Mouse (Mus musculus) lung, postnatal 0 days (tissue): Measurements from ENCODE around the gene Vps13c. TPM values are rescaled to one million over a fixed set of nuclear protein-coding genes. Genes with fewer than 3 reads are reported as not detected.

Experiments used
- ATAC-seq: fragments of 200-750 bp; cut with Nextera tagmentation; 2 replicates; pipeline ENCODE4 v1.8.0; 2017; ENCODE audit warnings: moderate library complexity
- DNase-seq: peaks from one replicate; pipeline ENCODE4 v3.0.0-alpha.2; 2016; ENCODE audit warnings: low spot score
- H3K27ac ChIP-seq: fragments of 300-500 bp; sonication (generic); 2 replicates; pipeline ENCODE4 v1.5.1; 2014; ENCODE audit warnings: antibody characterized with exemption, mild to moderate bottlenecking, low read length, mixed read lengths
- H3K27me3 ChIP-seq: fragments of 300-500 bp; sonication (generic); replicated peaks from 2 replicates; pipeline ENCODE4 v1.6.1; 2014; ENCODE audit warnings: low read length, mixed read lengths; ENCODE audit not compliant: insufficient read depth
- H3K36me3 ChIP-seq: fragments of 300-500 bp; sonication (generic); 2 replicates; pipeline ENCODE4 v1.6.1; 2014; ENCODE audit warnings: low read length, mixed read lengths; ENCODE audit not compliant: insufficient read depth
- H3K4me1 ChIP-seq: fragments of 300-500 bp; sonication (generic); 2 replicates; pipeline ENCODE4 v1.6.1; 2014; ENCODE audit warnings: antibody characterized with exemption, low read depth, low read length, mixed read lengths; ENCODE audit not compliant: insufficient read depth
- H3K4me2 ChIP-seq: fragments of 300-500 bp; sonication (generic); replicated peaks from 2 replicates; pipeline ENCODE4 v1.6.1; 2014; ENCODE audit warnings: low read depth, mild to moderate bottlenecking, low read length, moderate library complexity, mixed read lengths
- H3K4me3 ChIP-seq: fragments of 300-500 bp; sonication (generic); 2 replicates; pipeline ENCODE4 v1.5.1; 2014; ENCODE audit warnings: low read depth, low read length
- H3K9ac ChIP-seq: fragments of 300-500 bp; sonication (generic); replicated peaks from 2 replicates; pipeline ENCODE4 v1.6.1; 2014; ENCODE audit warnings: low read depth, mild to moderate bottlenecking
- H3K9me3 ChIP-seq: fragments of 300-500 bp; sonication (generic); 2 replicates; pipeline ENCODE4 v1.6.1; 2016; ENCODE audit warnings: low read length, mixed read lengths
- CTCF ChIP-seq: IDR thresholded peaks from 2 replicates; pipeline ENCODE4 v1.5.1; 2016; ENCODE audit warnings: antibody characterized with exemption, mild to moderate bottlenecking
- EP300 ChIP-seq: IDR thresholded peaks from 2 replicates; pipeline ENCODE4 v1.6.1; 2016; ENCODE audit warnings: antibody characterized with exemption, mild to moderate bottlenecking, control low read depth
- WGBS: fragments of 180-500 bp; shearing (Covaris S2); extraction: QIAGEN DNeasy Blood & Tissue Kit; methylation state at CpG from one replicate; pipeline ENCODE4 v1.1.7; 2014; 5-methylcytosine and 5-hydroxymethylcytosine counted together
- polyA plus RNA-seq: library from polyadenylated mRNA; unstranded; fragments of >200 nt; fragmentation: Nextera tagmentation; extraction: Ambion mirVana; gene quantifications from 2 replicates; pipeline ENCODE4 v1.2.1, GENCODE M21; 2015

Vps13c gene
- polyA plus RNA-seq, 1 experiment from 2014 or later = 6.9 TPM

GRCm38 (mm10) chr9:67849846-67850245 is 9.7 kb downstream of the Vps13c start:
- H3K9me3 ChIP-seq = no peaks in the 10 kb centered on the region
- peaks cover 9% of the 10 kb centered on the region for H3K4me1 ChIP-seq
- H3K27ac ChIP-seq = no peak overlapping the region
- DNase-seq (no peak), ATAC-seq (no peak)
- H3K4me3 ChIP-seq = no peak overlapping the region
- H3K9ac ChIP-seq = no peak overlapping the region
- H3K36me3 ChIP-seq = 0 out of 2 replicates have a peak, but pooled peaks cover 3% of the 10 kb centered on the region
- 79% methylated on average over 3 of the region's 3 CpGs for WGBS
- TF ChIP-seq CTCF (no peak), EP300 (no peak)
- no peaks in the 10 kb centered on the region for H3K27me3 ChIP-seq
- H3K4me2 ChIP-seq = no peak overlapping the region

- Histone ChIP-seq H3K9me3 (no peaks in the 10 kb centered on the region), H3K27me3 (no peaks in the 10 kb centered on the region), H3K27ac (no peak overlapping the region), H3K4me2 (no peak overlapping the region), H3K9ac (no peak overlapping the region), H3K36me3 (0 out of 2 replicates have a peak, but pooled peaks cover 3% of the 10 kb centered on the region), H3K4me3 (no peak overlapping the region), H3K4me1 (peaks cover 3% of the 10 kb centered on the region; the same call in 1 of the 2 replicates)
- DNase-seq = no peak
- ATAC-seq = no peak
- 75% methylated on average over 4 of the region's 4 CpGs for WGBS
- TF ChIP-seq CTCF (peak; percentile 61), EP300 (no peak)
Observed at GRCm38 (mm10) chr9:67851150-67851549, 11.0 kb downstream of the Vps13c start.

GRCm38 (mm10) chr9:67860273-67860672 is 20.1 kb downstream of the Vps13c start:
- Histone ChIP-seq H3K27ac (no peak overlapping the region), H3K4me2 (no peak overlapping the region), H3K36me3 (no peaks in the 10 kb centered on the region), H3K9me3 (no peaks in the 10 kb centered on the region), H3K9ac (no peak overlapping the region), H3K4me3 (no peak overlapping the region), H3K27me3 (no peaks in the 10 kb centered on the region), H3K4me1 (no peaks in the 10 kb centered on the region)
- DNase-seq (no peak), ATAC-seq (no peak)
- WGBS = 70% methylated on average over 2 of the region's 2 CpGs
- TF ChIP-seq CTCF (no peak), EP300 (no peak)

GRCm38 (mm10) chr9:67863332-67863731 is 23.1 kb downstream of the Vps13c start:
- Histone ChIP-seq H3K9me3 (no peaks in the 10 kb centered on the region), H3K36me3 (no peaks in the 10 kb centered on the region), H3K9ac (no peak overlapping the region), H3K4me2 (no peak overlapping the region), H3K27ac (no peak overlapping the region), H3K27me3 (no peaks in the 10 kb centered on the region), H3K4me1 (no peaks in the 10 kb centered on the region), H3K4me3 (no peak overlapping the region)
- no peak for DNase-seq
- no peak for ATAC-seq
- TF ChIP-seq CTCF (no peak), EP300 (no peak)
- 90% methylated on average over 5 of the region's 5 CpGs for WGBS

- Histone ChIP-seq H3K9me3 (no peaks in the 10 kb centered on the region), H3K9ac (no peak overlapping the region), H3K4me2 (no peak overlapping the region), H3K4me1 (no peaks in the 10 kb centered on the region), H3K36me3 (no peaks in the 10 kb centered on the region), H3K27me3 (no peaks in the 10 kb centered on the region), H3K27ac (no peak overlapping the region), H3K4me3 (no peak overlapping the region)
- ATAC-seq = no peak
- no peak for DNase-seq
- TF ChIP-seq CTCF (no peak), EP300 (no peak)
- 30% methylated on average over 4 of the region's 4 CpGs for WGBS
Observed at GRCm38 (mm10) chr9:67864011-67864410, 23.8 kb downstream of the Vps13c start.

- 39% methylated on average over 7 of the region's 7 CpGs for WGBS
- ATAC-seq = no peak
- TF ChIP-seq CTCF = no peak
- no peak for TF ChIP-seq EP300
- no peaks in the 10 kb centered on the region for H3K36me3 ChIP-seq
- H3K27ac ChIP-seq = no peak overlapping the region
- H3K9me3 ChIP-seq = no peaks in the 10 kb centered on the region
- H3K4me1 ChIP-seq = no peaks in the 10 kb centered on the region
- H3K27me3 ChIP-seq = no peaks in the 10 kb centered on the region
- no peak overlapping the region for H3K4me2 ChIP-seq
- H3K9ac ChIP-seq = no peak overlapping the region
- no peak for DNase-seq
- no peak overlapping the region for H3K4me3 ChIP-seq
Observed at GRCm38 (mm10) chr9:67865411-67865810, 25.2 kb downstream of the Vps13c start.

- no peaks in the 10 kb centered on the region for H3K36me3 ChIP-seq
- H3K4me3 ChIP-seq = no peak overlapping the region
- H3K4me1 ChIP-seq = no peaks in the 10 kb centered on the region
- no peaks in the 10 kb centered on the region for H3K27me3 ChIP-seq
- H3K4me2 ChIP-seq = no peak overlapping the region
- ATAC-seq (no peak), DNase-seq (no peak)
- no peak overlapping the region for H3K9ac ChIP-seq
- no peaks in the 10 kb centered on the region for H3K9me3 ChIP-seq
- 87% methylated on average over 6 of the region's 6 CpGs for WGBS
- TF ChIP-seq CTCF (no peak), EP300 (no peak)
- no peak overlapping the region for H3K27ac ChIP-seq
Observed at GRCm38 (mm10) chr9:67867411-67867810, 27.2 kb downstream of the Vps13c start.
